Mouse (Mus musculus): ENCODE measurements at regions not wholly inside any gene's neighbourhood (a gene's known extent, or its start where the extent isn't known, plus 50 kb on each side); places are given as distances from the start of the nearest gene placed in this dataset.

DNA sequence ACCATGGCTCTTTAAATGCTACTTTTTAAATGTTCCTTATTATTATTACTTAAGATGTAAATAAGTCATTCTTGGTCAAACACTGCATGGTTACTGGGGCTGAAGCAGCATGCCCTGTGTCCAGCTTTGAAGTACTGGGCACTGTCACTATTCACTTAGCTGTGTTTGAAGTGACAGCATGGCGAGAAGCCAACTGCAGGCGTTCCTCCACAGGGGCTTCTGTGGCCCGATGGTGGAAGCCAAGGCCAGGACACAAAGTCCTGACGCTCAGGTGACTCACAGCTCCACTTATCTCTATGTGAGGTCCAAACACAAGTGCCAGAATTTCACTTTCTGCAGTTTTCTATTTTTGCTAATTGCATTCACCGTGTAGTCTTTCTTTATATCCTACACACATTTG lies 65.3 kb downstream of the Cdca7 start:
- DNase-seq (ENCODE audit: low spot score in 2 of 2) = no peak
- intact Hi-C loops (cut with DNase I) = no loop called here

DNA sequence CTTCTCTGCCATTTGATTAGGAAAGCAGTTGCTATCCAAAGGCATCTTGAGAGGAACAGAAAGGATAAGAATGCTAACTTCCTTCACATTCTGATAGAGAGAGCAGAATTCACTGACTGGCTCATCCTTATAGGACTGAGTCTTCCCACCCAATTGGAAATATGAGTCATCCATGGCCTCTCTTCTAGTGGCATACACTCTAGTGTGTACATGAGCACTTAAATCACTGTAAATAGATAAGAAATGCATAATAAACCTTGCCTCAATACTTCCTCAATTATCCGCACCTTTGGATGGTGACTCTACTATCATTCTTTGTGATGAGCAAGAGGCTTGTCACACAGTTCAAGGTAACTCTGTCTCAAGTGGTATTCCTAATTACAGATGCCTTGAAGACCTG lies 69.5 kb downstream of the Cdca7 start:
- intact Hi-C loops (cut with DNase I) = no loop called here

GRCm38 (mm10) chr2:72546476-72546875 lies 70.5 kb downstream of the Cdca7 start:
- intact Hi-C loops (cut with DNase I) = no loop called here

More for the DNA sequence above, 69.5 kb downstream of the Cdca7 start:
- DNase-seq (ENCODE audit: low spot score in 2 of 2) = no peak

DNA sequence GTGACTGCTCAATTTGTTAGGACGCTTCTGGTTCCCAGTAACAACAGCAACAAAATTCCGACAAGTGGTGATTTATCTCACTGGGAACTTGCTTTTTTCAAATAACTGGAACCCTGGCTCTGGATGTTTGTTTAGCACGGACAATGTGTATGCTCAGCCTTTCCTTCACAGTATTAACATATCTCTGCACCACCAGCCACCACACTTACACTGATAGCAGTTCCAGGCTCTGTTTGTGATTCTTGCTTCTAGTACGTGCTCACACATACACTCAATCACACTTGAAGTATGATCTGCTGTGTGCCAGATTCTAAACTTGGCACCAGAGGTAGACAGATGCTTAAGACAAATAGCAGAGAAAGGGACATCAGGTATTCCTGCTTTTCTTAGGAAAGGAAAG lies 71.0 kb downstream of the Cdca7 start:
- DNase-seq (ENCODE audit: low spot score in 2 of 2) = no peak
- intact Hi-C loops (cut with DNase I) = no loop called here

More at GRCm38 (mm10) chr2:72546476-72546875, 70.5 kb downstream of the Cdca7 start:
- DNase-seq (ENCODE audit: low spot score in 2 of 2) = no peak

DNA sequence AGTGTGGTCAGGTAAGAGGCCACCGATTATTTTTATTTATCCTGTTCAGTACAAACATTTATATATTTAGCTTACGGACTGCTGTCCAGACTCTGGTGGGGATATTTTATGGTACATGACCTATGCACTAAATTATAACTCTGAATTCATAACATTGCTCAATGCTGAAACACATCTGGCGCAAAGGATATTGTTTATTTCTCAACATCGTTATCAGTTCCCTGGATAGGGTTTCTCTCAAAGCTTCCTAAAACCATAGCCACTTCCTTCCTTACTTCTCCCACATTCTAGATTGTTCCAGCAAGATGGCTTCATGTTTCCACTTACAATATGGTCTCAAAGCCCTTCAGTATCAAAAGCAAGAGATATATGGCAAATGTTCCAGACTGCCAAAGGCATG lies 75.3 kb downstream of the Cdca7 start:
- intact Hi-C loops (cut with DNase I) = no loop called here

DNA sequence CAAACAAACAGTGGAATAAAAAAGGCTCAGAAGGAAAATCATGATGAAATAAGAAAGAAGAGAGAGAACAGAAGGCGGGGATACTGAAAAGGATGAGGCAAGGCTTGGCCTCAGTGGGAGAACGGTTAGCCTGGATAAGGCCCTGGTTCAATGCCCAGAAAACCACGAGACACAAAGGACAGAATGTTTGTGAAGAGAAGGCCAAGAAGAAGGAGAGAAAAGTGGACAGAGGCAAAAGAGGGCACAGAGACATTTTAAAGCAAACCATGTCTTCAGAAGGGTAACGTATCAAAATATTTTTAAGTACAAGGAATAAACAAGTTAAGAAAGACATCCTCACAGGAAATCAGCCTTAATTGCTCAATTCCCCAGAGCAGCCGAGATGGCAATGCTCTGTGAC lies 78.6 kb downstream of the Cdca7 start:
- intact Hi-C loops (cut with DNase I) = no loop called here
- DNase-seq (ENCODE audit: low spot score in 2 of 2) = no peak

More for the DNA sequence above, 75.3 kb downstream of the Cdca7 start:
- no peak for DNase-seq (ENCODE audit: low spot score in 2 of 2)

GRCm38 (mm10) chr2:72555116-72555515 lies 79.2 kb downstream of the Cdca7 start:
- DNase-seq (ENCODE audit: low spot score in 2 of 2) = no peak
- intact Hi-C loops (cut with DNase I) = no loop called here

DNA sequence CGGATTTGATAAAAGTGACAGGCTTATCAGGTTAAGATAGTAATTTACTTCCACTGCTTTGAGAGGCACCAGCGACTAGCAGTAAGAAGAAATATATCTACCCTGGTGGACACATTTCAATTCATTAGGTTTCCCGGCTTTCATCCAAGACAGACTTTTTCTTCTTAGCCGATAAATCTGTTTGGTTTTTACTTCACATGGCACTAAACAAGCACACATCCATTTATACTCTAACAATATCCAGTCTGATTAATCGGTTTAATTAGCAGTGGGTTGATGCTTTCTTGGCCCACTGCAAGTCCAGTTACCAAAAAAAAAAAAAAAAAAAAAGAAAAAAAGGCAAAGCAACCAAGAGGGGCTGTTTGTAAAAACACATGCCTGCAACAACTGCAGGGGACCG lies 79.6 kb downstream of the Cdca7 start:
- intact Hi-C loops (cut with DNase I) = no loop called here
- DNase-seq (ENCODE audit: low spot score in 2 of 2) = no peak

GRCm38 (mm10) chr2:72556064-72556821 lies 80.3 kb downstream of the Cdca7 start:
- intact Hi-C loops (cut with DNase I) = no loop called here
- no peak for DNase-seq (ENCODE audit: low spot score in 2 of 2)

- intact Hi-C loops (cut with DNase I) = no loop called here
- no peak for DNase-seq (ENCODE audit: low spot score in 2 of 2)
Measured at GRCm38 (mm10) chr2:72557161-72557560, 81.2 kb downstream of the Cdca7 start.

- DNase-seq (ENCODE audit: low spot score in 2 of 2) = peak in 1 of 2 experiments; percentile 7
- intact Hi-C loops (cut with DNase I) = no loop called here
Measured at GRCm38 (mm10) chr2:72557565-72558260, 81.8 kb downstream of the Cdca7 start.

DNA sequence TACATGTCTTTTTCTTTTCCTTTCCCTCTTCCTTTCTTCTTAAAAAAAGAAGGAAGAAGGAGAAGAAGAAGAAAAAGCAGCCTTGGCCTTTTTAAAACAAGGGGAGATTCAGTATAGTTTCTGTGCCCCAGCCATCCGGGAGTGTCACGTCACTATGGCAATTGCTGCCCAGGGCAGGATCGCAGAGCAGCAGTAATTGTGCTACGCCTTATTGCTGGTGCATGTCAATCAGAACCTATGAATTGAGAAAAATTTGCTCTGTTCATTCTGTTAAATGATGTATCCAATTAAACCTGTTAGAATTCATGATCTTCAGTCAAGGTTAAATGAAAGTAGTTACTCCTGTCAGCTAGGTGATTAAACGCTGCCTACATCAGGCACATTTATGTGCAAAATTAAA lies 85.4 kb downstream of the Cdca7 start:
- intact Hi-C loops (cut with DNase I) = no loop called here
- no peak for DNase-seq (ENCODE audit: low spot score in 2 of 2)

DNA sequence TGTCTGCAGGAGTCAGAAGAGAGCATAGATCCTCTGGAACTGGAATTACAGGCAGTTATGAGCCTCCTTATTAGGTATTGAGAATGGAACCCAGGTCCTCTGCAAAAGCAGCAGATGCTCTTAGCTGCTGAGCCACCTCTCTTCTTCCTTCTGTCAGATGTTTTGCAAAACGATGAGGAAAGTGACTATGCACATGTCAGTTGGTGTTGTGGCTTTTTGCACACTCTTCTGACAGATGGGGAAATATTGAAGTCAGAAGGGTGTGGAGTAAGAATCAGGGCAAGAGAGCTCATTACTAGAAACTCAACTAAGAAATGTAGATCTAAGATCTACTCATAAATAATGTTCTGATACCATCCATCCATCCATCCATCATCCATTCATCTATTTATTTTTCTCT lies 102.4 kb downstream of the Cdca7 start:
- intact Hi-C loops (cut with DNase I) = no loop called here
- no peak for DNase-seq (ENCODE audit: low spot score in 2 of 2)

- DNase-seq (ENCODE audit: low spot score in 2 of 2) = no peak
- intact Hi-C loops (cut with DNase I) = no loop called here
Measured at GRCm38 (mm10) chr2:72581136-72581535, 105.2 kb downstream of the Cdca7 start.

DNA sequence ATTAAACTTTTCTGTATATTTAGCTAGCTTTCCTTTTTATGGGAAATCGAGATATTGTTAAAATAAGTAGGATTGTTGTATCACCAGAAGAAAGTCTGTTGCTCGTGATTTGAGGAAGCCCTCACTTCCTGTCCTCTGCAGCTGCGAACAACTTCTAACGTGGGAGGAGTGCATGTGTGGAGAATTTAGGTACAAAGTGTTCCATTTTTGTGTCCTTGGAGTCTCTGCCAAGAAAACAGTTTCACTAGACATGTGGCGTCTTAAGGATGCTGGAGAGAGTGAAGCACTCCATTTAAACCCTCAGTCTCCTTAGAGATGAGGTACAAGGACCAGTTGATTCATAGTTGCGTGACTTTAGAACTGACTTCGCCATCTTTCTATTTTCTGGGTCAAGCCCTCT lies 112.9 kb downstream of the Cdca7 start:
- intact Hi-C loops (cut with DNase I) = no loop called here
- DNase-seq (ENCODE audit: low spot score in 2 of 2) = peak; percentile 50 to 93

GRCm38 (mm10) chr2:72592011-72592410 lies 116.1 kb downstream of the Cdca7 start:
- intact Hi-C loops (cut with DNase I) = loop anchor here (10.0 kb wide), 1 partner anchor 987 kb away; no protein-coding TSS in a partner anchor
- DNase-seq (ENCODE audit: low spot score in 2 of 2) = no peak

GRCm38 (mm10) chr2:72596994-72597925 lies 121.3 kb downstream of the Cdca7 start:
- intact Hi-C loops (cut with DNase I) = loop anchor here (10.0 kb wide), 1 partner anchor 992 kb away; no protein-coding TSS in a partner anchor
- DNase-seq (ENCODE audit: low spot score in 2 of 2) = no peak

DNA sequence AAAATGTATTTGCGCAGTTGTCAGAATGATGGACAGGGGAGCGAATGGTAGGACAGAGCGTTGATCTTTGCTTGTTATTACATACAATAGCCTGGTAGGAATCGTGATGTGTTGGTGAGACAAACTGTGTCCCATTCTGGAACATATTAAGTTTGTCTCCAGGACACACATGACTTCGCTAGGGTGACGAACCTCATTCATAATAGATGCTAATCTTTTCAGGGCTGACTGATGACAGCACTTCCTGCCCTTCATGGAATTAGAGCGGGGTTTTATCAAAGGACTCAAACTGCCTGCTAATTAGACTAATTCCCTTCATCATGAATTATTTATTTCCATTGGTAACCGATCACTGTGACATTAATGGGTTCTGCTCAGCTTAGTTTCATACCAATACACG lies 122.0 kb downstream of the Cdca7 start:
- DNase-seq (ENCODE audit: low spot score in 2 of 2) = no peak
- intact Hi-C loops (cut with DNase I) = loop anchor here (10.0 kb wide), 1 partner anchor 993 kb away; no protein-coding TSS in a partner anchor

GRCm38 (mm10) chr2:72600723-72601122 lies 124.8 kb downstream of the Cdca7 start:
- DNase-seq (ENCODE audit: low spot score in 2 of 2) = no peak
- intact Hi-C loops (cut with DNase I) = no loop called here

DNA sequence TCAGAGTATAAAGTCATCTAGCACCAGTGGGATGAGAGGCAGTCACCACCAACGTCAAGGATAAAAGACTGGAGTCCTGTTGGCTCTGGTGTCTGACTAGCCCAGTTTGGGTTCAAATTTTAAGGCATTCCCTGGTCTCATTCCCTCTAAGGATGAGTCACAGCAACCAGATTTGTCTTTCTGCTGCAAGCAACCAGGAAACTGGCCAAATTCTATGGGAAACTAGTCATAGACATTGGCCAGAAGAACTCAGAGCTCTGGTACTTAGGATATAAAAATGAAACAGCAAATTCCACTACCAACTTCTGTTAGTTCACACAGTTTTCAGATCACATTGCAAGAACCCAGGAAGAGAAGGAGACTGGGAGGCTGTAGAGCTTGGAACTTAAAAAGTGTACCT lies 126.2 kb downstream of the Cdca7 start:
- peak; percentile 16 to 90 for DNase-seq (ENCODE audit: low spot score in 2 of 2)
- intact Hi-C loops (cut with DNase I) = no loop called here
